Mouse (Mus musculus) subcutaneous adipose tissue, adult 2 months (tissue): ENCODE results near the gene Zfp93. TPM values are rescaled to one million over a fixed set of nuclear protein-coding genes. Genes with fewer than 3 reads are reported as not detected.

Source experiments
- polyA plus RNA-seq: library from polyadenylated mRNA; depleted of rRNA; stranded (reverse); fragments of >200 nt; gene quantifications from 2 replicates; pipeline ENCODE4 v1.2.3, GENCODE M21; 2012; ENCODE audit warnings: low replicate concordance; rRNA removed

Gene Zfp93
- 1.4 and 4.7 TPM in 2 replicates for polyA plus RNA-seq

GRCm38 (mm10) chr7:24270288-24270672 is at the start of gene Zfp93:
TSS of gene Zfp93 (plus strand) at chr7:24270420.

GRCm38 (mm10) chr7:24237040-24237791 is 33.0 kb upstream of the Zfp93 start, which contains the start of gene Zfp109:
TSS of gene Zfp109 (minus strand) at chr7:24237560.

DNA sequence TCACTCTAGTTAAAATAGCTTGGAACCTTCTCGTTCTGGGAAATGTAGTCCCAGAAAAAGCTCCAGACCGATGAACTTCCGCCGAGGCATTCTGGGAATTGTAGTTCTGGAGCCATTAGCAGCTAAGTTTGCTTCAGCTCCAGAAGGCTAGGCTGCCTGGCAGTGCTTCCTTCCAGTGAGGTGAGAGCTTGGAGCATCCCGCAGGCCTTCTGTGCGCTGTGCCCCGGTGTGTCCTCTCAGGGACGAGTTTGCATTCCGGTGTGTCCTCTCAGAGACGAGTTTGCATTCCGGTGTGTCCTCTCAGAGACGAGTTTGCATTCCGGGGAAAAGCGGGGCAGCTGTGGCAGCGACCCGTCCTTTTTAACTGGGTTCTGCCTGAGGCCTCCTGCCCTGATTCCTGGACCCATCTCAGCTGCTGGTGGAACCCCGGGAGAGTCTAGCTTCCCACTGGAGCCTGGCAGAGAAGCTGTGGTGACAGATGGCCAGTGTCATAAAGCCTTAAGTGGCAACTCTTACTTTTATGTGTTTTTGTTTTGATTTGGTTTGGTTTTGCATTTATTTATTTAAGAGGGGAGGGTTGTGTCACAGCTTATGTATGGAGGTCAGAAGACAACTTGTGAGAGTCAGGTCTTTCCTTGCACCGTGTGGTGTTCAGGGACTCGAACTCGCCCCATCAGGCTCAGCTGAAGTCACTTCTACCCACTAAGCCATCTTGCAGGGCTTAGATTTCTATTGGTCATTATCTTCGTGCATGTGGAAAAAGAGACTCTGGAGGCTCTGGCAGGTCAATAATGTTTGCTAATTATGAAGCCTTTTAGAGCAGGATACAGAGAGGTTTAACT is 15.4 kb upstream of the Zfp93 start, which contains the start of gene Zfp108:
TSS of gene Zfp108 (plus strand) at position 162 of the 842 bp plus-strand sequence.

DNA sequence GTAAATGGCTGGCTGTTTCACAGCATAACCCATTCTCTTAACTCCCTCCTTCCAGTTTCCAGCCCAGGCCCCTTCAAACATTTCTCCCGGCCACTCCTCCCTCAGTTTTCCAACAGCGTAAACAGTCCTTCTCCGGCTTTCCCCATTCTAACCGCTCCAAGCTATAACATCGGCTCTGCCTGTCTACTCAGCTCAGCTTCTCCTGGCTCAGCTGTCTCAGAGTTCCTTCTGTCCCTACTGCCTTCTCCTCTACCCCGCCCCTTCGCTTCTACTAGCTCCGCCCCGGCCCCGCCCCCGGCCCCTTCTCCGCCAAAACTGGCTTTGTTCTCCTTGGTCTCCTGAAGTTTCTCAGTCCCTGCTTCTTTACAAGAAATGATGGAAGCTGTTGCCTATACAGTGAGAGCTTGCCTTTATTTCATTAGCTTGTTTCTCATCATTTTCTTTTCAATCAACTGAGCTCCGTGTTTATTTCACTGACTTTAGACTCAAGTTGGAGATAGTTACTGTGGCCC is 30.6 kb downstream of the Zfp93 start, which contains the start of gene Zfp61:
TSS of gene Zfp61 (minus strand) at position 462 of the 512 bp plus-strand sequence.

GRCm38 (mm10) chr7:24316567-24317092 is 46.4 kb downstream of the Zfp93 start, which contains the start of gene Zfp94:
TSS of gene Zfp94 (minus strand) at chr7:24316666.

Other genes starting within 250 kb of the Zfp93 start
- gene Vmn1r183, start 217.2 kb upstream of the Zfp93 start, polyA plus RNA-seq, result not detected in 2 replicates
- 11.2 and 17.5 TPM in 2 replicates for gene Zfp180, start 188.5 kb upstream of the Zfp93 start, polyA plus RNA-seq
- gene Zfp112, start 158.1 kb upstream of the Zfp93 start, polyA plus RNA-seq, result 2.0 and 4.3 TPM in 2 replicates
- 7.5 and 11.7 TPM in 2 replicates for gene Zfp235, start 136.3 kb upstream of the Zfp93 start, polyA plus RNA-seq
- gene Zfp114, start 95.4 kb upstream of the Zfp93 start, polyA plus RNA-seq, result 0.26 and 2.0 TPM in 2 replicates
- 2.2 and 5.3 TPM in 2 replicates for gene Zfp111, start 59.0 kb upstream of the Zfp93 start, polyA plus RNA-seq
- gene Zfp109, start 32.9 kb upstream of the Zfp93 start, polyA plus RNA-seq, result 1.1 and 3.8 TPM in 2 replicates
- gene Zfp108, start 15.6 kb upstream of the Zfp93 start, polyA plus RNA-seq, result 1.4 and 2.6 TPM in 2 replicates
- 6.1 and 13.2 TPM in 2 replicates for gene Zfp61, start 30.8 kb downstream of the Zfp93 start, polyA plus RNA-seq
- 6.6 and 10.0 TPM in 2 replicates for gene Zfp94, start 46.2 kb downstream of the Zfp93 start, polyA plus RNA-seq
- gene Tescl, start 63.5 kb downstream of the Zfp93 start, polyA plus RNA-seq, result not detected in 2 replicates
- gene Lypd5, start 78.8 kb downstream of the Zfp93 start, polyA plus RNA-seq, result not detected in 2 replicates
- 8.2 and 11.7 TPM in 2 replicates for gene Kcnn4, start 99.8 kb downstream of the Zfp93 start, polyA plus RNA-seq
- gene Smg9, start 129.2 kb downstream of the Zfp93 start, polyA plus RNA-seq, result 41.9 and 55.8 TPM in 2 replicates
- 0.09 TPM in 1 of 2 replicates, not detected in the other for gene Irgc1, start 181.9 kb downstream of the Zfp93 start, polyA plus RNA-seq
- gene Plaur, start 192.1 kb downstream of the Zfp93 start, polyA plus RNA-seq, result 13.8 and 14.6 TPM in 2 replicates
- 4.5 and 10.2 TPM in 2 replicates for gene Cadm4, start 211.6 kb downstream of the Zfp93 start, polyA plus RNA-seq
- 2.7 and 20.4 TPM in 2 replicates for gene Zfp428, start 236.6 kb downstream of the Zfp93 start, polyA plus RNA-seq
- not detected in 2 replicates for gene AC161166.1, start 242.0 kb downstream of the Zfp93 start, polyA plus RNA-seq